Mouse (Mus musculus) hindbrain, embryonic 12.5 days (tissue): Measurements from ENCODE around the gene Gnptg. TPM values are rescaled to one million over a fixed set of nuclear protein-coding genes. Genes with fewer than 3 reads are reported as not detected.

ENCODE experiments used
- ATAC-seq: fragments of 200-750 bp; cut with Nextera tagmentation; 2 replicates; pipeline ENCODE4 v1.8.0; 2017; ENCODE audit warnings: moderate TSS enrichment; ENCODE audit not compliant: low FRiP score
- H3K27ac ChIP-seq: fragments of 300-500 bp; sonication (generic); 2 replicates; pipeline ENCODE4 v1.5.1; 2016; ENCODE audit warnings: mild to moderate bottlenecking
- H3K27me3 ChIP-seq: fragments of 300-500 bp; sonication (generic); 2 replicates; pipeline ENCODE4 v1.6.1; 2016; ENCODE audit warnings: mild to moderate bottlenecking
- H3K36me3 ChIP-seq: fragments of 300-500 bp; sonication (generic); 2 replicates; pipeline ENCODE4 v1.6.1; 2016; ENCODE audit warnings: mild to moderate bottlenecking
- H3K4me1 ChIP-seq: fragments of 300-500 bp; sonication (generic); 2 replicates; pipeline ENCODE4 v1.6.1; 2016
- H3K4me2 ChIP-seq: fragments of 300-500 bp; sonication (generic); replicated peaks from 2 replicates; pipeline ENCODE4 v1.6.1; 2016; ENCODE audit warnings: mild to moderate bottlenecking
- H3K4me3 ChIP-seq: fragments of 300-500 bp; sonication (generic); 2 replicates; pipeline ENCODE4 v1.5.1; 2016; ENCODE audit warnings: mild to moderate bottlenecking
- H3K9ac ChIP-seq: fragments of 300-500 bp; sonication (generic); 2 replicates; pipeline ENCODE4 v1.6.1; 2016; ENCODE audit warnings: mild to moderate bottlenecking, moderate library complexity
- H3K9me3 ChIP-seq: fragments of 300-500 bp; sonication (generic); replicated peaks from 2 replicates; pipeline ENCODE4 v1.6.1; 2016; ENCODE audit warnings: mild to moderate bottlenecking
- WGBS: fragments of 180-500 bp; shearing (Covaris S2); methylation state at CpG from one replicate; pipeline ENCODE4 v1.1.7; 2016; 5-methylcytosine and 5-hydroxymethylcytosine counted together
- polyA plus RNA-seq: library from polyadenylated mRNA; unstranded; fragments of >200 nt; fragmentation: Nextera tagmentation; extraction: Ambion mirVana; gene quantifications from 2 replicates; pipeline ENCODE4 v1.2.1, GENCODE M21; 2016

Gnptg gene
- 59.4 and 59.5 TPM in 2 replicates for polyA plus RNA-seq

DNA sequence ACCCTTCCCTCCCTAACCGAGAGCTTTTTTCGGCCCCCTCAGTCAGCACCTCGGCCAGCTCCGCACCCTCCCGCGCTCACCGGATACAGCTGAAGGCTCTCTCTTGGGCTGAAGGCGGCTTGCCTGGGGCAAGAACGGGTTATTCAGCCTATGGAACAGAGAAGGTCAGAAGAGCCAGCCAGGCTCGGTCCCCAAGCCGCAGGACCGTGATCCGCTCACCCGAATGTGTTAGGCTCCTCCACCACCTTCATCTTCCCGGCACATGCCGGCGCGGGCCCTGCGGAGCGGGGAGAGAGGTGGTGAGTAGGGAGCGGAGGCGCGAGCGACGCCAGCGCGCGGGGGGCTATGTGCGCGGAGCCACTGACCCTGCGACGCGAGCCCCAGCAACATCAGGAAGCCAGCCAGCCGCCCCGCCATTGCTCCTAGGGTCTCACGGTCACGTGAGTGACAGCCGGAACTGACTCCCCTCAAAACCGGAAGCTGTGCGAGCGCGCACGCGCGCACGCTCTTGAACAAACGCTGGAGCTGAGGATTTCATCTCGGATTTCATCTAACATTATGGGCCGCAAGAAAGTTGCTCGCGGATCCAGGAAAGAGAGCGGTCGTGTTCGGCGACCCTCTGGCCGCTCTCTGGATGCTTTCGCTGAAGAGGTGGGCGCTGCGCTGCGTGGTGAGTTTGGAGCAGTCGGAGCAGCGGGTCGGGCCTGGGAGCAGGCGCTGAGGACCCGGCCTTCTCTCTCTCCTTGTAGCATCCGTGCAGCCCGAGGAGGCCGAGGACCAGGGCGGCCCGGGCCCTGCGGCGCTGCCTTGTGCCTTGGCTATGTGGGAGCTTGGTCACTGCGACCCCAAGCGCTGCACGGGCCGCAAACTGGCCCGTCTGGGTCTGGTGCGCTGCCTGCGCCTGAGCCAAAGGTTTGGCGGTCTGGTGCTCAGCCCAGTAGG is at the start of gene Gnptg, which contains the start of gene Tsr3:
Gnptg (minus strand) TSS at position 430 of the 942 bp plus-strand sequence.
Tsr3 (plus strand) TSS at position 476 of the 942 bp plus-strand sequence.
- peak within 1 kb of the TSS; percentile 81 for H3K27ac ChIP-seq
- peaks cover 41% of the 10 kb centered on the region for H3K36me3 ChIP-seq
- peak within 1 kb of the TSS; percentile 98 for H3K9ac ChIP-seq
- H3K27me3 ChIP-seq: no peaks in the 10 kb centered on the region
- WGBS: under 1% methylated on average over 80 of the region's 80 CpGs
- H3K9me3 ChIP-seq: no peaks in the 10 kb centered on the region
- peak within 1 kb of the TSS; percentile 89 for H3K4me2 ChIP-seq
- peaks cover 23% of the 10 kb centered on the region for H3K4me1 ChIP-seq
- ATAC-seq: peak; percentile 87
- peak within 1 kb of the TSS; percentile 99 for H3K4me3 ChIP-seq

DNA sequence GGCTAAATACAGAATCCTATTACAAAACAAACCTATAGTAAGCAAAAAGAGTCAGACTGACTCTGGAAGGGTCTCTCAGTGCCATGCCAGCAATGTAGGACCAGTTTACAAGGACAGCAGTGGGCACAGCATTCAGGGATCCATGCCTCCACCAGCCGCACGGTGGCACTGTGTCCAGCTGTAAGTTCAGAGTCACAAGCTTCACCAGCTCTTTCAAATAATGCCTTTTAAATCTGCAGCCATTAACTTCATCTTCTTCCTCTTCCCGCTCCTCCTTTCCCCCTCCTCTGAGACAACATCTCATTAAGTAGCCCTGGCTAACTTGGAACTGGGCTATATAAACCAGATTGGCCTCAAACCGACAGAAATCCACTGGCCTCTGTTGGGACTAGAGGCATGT is 48.9 kb upstream of the Gnptg start:
- Histone ChIP-seq H3K9ac (no peak overlapping the region), H3K4me3 (no peak overlapping the region), H3K4me1 (no peaks in the 10 kb centered on the region), H3K27me3 (no peaks in the 10 kb centered on the region), H3K4me2 (no peak overlapping the region), H3K27ac (no peak overlapping the region), H3K36me3 (no peaks in the 10 kb centered on the region), H3K9me3 (no peaks in the 10 kb centered on the region)
- no peak for ATAC-seq
- WGBS: 34% methylated on average over 4 of the region's 4 CpGs

- WGBS: 17% methylated on average over 3 of the region's 3 CpGs
- no peaks in the 10 kb centered on the region for H3K36me3 ChIP-seq
These were observed 45.1 kb upstream of the Gnptg start for GRCm38 (mm10) chr17:25285033-25285432.

GRCm38 (mm10) chr17:25282133-25282532 is 42.2 kb upstream of the Gnptg start:
- 49% methylated on average over 11 of the region's 11 CpGs for WGBS
- no peaks in the 10 kb centered on the region for H3K4me1 ChIP-seq
- no peaks in the 10 kb centered on the region for H3K36me3 ChIP-seq
- no peak for ATAC-seq
- H3K9me3 ChIP-seq: no peaks in the 10 kb centered on the region
- H3K4me3 ChIP-seq: no peak overlapping the region
- H3K27ac ChIP-seq: no peak overlapping the region
- no peak overlapping the region for H3K9ac ChIP-seq
- no peaks in the 10 kb centered on the region for H3K27me3 ChIP-seq
- H3K4me2 ChIP-seq: no peak overlapping the region

More at GRCm38 (mm10) chr17:25285033-25285432, 45.1 kb upstream of the Gnptg start:
- H3K4me3 ChIP-seq: no peak overlapping the region
- no peaks in the 10 kb centered on the region for H3K4me1 ChIP-seq
- no peaks in the 10 kb centered on the region for H3K27me3 ChIP-seq
- H3K27ac ChIP-seq: no peak overlapping the region
- H3K4me2 ChIP-seq: no peak overlapping the region
- no peak overlapping the region for H3K9ac ChIP-seq
- no peak for ATAC-seq
- no peaks in the 10 kb centered on the region for H3K9me3 ChIP-seq

DNA sequence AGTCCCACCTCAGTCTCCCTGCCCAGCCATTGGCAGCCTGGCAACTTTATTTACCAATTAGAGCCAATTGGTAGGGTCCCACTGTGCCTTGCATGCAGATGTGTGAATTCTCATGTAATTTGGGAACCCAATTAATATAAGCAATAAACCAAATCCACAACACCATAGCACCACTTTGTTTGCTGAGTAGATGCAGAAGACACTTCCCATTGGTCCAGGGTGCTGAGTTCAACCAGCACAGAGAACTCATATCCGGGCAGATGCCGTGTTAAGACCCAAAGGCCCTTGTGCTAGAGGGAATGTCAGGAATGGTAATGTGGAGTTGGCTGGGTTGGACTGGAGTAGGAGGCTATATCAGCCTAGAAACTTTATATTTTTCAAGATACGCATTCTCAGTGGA is 35.9 kb upstream of the Gnptg start:
- H3K9ac ChIP-seq: no peak overlapping the region
- H3K4me3 ChIP-seq: no peak overlapping the region
- ATAC-seq: no peak
- no peak overlapping the region for H3K4me2 ChIP-seq
- no peaks in the 10 kb centered on the region for H3K27me3 ChIP-seq
- H3K36me3 ChIP-seq: no peaks in the 10 kb centered on the region
- peaks cover 22% of the 10 kb centered on the region for H3K4me1 ChIP-seq
- WGBS: 97% methylated on average over 3 of the region's 3 CpGs
- no peaks in the 10 kb centered on the region for H3K9me3 ChIP-seq
- H3K27ac ChIP-seq: no peak overlapping the region

- H3K9ac ChIP-seq: peak within 1 kb of the TSS; percentile 100
- no peaks in the 10 kb centered on the region for H3K9me3 ChIP-seq
- no peaks in the 10 kb centered on the region for H3K27me3 ChIP-seq
- peak within 1 kb of the TSS; percentile 98 for H3K27ac ChIP-seq
- ATAC-seq: no peak
- H3K4me1 ChIP-seq: peaks cover 31% of the 10 kb centered on the region
- peak within 1 kb of the TSS; percentile 98 for H3K4me3 ChIP-seq
- peaks cover under 1% of the 10 kb centered on the region; the same call in 1 of the 2 replicates for H3K36me3 ChIP-seq
- 83% methylated on average over 9 of the region's 9 CpGs for WGBS
- H3K4me2 ChIP-seq: peak within 1 kb of the TSS; percentile 99
These were observed 34.8 kb upstream of the Gnptg start, which contains the start of gene Ube2i for GRCm38 (mm10) chr17:25274571-25275346. Gene Ube2i (minus strand): TSS chr17:25274622.

DNA sequence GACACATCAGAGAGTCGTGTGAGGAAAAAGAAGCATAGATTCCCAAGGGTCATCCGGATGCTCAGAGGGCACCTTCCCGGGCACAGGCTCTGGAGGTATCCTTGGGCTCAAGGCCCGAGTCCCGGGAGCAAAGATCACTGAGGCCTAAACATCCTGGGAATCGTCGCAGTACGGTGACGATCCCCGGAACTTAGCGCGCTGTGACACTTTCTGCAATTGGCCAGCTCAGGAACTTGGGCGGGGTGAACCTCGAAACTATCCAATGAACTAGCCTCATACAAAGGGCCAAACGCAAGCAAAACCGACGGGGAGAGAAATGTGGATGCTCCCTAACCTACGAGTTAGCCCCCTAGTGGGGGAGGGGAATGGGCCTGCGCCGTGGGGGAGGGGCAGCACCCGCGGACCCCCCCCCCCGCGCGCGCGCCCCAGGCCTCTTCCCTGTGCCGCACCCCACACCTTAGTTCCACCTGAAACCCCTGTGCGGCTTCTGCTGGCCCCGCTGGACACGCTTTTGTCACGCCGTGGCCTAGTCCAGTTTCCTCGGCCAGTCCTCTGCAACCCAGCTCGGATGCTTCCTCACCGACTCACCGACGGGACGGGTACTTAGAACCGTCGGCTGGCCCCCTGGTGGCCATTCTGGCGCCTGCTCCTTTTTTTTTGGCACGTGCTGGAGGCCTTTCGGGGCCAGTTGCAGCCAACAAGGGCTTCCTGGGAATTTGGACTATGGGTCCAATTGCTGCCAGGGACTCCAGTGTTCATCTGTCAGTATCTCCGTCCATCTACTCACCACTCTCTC is 34.0 kb upstream of the Gnptg start:
- Histone ChIP-seq H3K9ac (peak overlapping the region; percentile 100), H3K36me3 (peaks cover 9% of the 10 kb centered on the region), H3K27ac (peak overlapping the region; percentile 98), H3K9me3 (no peaks in the 10 kb centered on the region), H3K27me3 (no peaks in the 10 kb centered on the region), H3K4me2 (peak overlapping the region; percentile 99), H3K4me3 (peak overlapping the region; percentile 98), H3K4me1 (peaks cover 36% of the 10 kb centered on the region)
- 1% methylated on average over 45 of the region's 45 CpGs for WGBS
- ATAC-seq: peak; percentile 90

DNA sequence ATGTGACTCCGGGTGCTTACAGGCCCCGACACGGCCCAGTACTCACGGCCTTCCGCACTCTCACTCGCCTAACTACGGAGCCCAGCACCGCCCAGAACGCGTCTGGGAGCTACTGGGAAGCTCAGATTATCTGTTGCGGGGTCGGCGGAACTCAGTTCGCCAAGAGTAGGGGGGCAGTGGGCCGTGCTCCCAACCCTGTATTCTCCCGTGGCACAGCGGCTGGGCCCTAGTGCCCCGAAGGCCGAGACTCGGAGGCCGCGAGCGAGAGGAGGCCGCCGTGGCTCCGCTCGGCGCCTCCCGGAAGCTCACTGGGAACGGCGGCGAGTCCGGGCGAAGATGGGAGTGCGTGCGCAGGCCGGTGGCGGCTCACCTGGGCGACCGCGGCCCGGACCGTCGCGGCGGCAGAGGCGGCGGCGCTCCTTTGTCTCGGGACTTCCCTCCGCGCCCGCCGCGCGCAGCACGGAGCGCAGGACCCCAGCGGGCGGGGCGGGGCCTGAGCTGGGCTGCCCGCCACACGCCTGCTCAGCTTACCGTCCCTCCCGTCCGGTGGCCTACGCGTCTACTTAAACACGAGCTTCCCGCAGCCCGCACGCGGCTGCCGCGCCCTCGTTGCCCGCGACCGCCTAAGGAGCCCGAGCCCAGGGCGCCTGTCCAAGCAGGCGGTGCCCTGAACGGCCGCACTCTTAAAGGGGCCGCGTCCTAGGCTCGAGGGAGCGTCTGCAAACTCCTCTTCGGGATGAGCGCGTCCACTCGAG is 33.2 kb upstream of the Gnptg start:
- H3K4me1 ChIP-seq: peaks cover 36% of the 10 kb centered on the region
- peak; percentile 92 for ATAC-seq

DNA sequence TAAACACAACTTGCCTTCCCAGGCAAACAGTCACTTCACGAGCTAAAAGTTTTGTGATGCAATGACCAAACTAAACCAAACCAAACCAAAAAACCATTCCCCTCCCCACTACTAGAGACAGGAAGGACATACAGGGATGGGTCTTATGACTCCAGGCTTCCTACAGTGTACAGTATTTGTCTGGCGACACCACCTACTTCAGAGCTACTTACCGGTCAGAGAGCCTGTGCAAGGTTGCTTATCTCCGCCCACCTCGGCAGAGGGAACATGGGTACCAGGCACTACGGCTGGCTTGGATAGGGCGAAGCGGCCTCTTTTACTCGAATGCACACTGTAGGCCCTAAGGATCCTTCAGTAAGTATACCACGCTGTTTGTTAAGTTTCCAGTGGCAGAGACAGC is 32.4 kb upstream of the Gnptg start:
- Histone ChIP-seq H3K36me3 (peaks cover 24% of the 10 kb centered on the region), H3K4me2 (peak overlapping the region; percentile 99), H3K9me3 (no peaks in the 10 kb centered on the region), H3K4me3 (peak overlapping the region; percentile 98), H3K27me3 (no peaks in the 10 kb centered on the region), H3K4me1 (peaks cover 36% of the 10 kb centered on the region), H3K27ac (peak overlapping the region; percentile 98), H3K9ac (peak overlapping the region; percentile 100)
- no peak for ATAC-seq
- WGBS: 1% methylated on average over 10 of the region's 10 CpGs

More for the DNA sequence above, 33.2 kb upstream of the Gnptg start:
- no peaks in the 10 kb centered on the region for H3K9me3 ChIP-seq
- peak overlapping the region; percentile 98 for H3K27ac ChIP-seq
- WGBS: under 1% methylated on average over 72 of the region's 92 CpGs
- peaks cover 16% of the 10 kb centered on the region for H3K36me3 ChIP-seq
- no peaks in the 10 kb centered on the region for H3K27me3 ChIP-seq
- H3K4me2 ChIP-seq: peak overlapping the region; percentile 99
- H3K4me3 ChIP-seq: peak overlapping the region; percentile 98
- peak overlapping the region; percentile 100 for H3K9ac ChIP-seq

GRCm38 (mm10) chr17:25270795-25271335 is 30.9 kb upstream of the Gnptg start:
- Histone ChIP-seq H3K9me3 (no peaks in the 10 kb centered on the region), H3K4me2 (peak overlapping the region; percentile 99), H3K4me3 (peak overlapping the region; percentile 10; the same call in 1 of the 2 replicates), H3K27me3 (no peaks in the 10 kb centered on the region), H3K9ac (0 out of 2 replicates have a peak overlapping the region, but pooled peaks have one; percentile 10), H3K4me1 (peaks cover 36% of the 10 kb centered on the region), H3K27ac (no peak overlapping the region), H3K36me3 (peaks cover 39% of the 10 kb centered on the region)
- ATAC-seq: no peak
- 85% methylated on average over 2 of the region's 2 CpGs for WGBS

- Histone ChIP-seq H3K4me3 (no peak overlapping the region), H3K9me3 (no peaks in the 10 kb centered on the region), H3K4me1 (peaks cover 2% of the 10 kb centered on the region; the same call in 1 of the 2 replicates), H3K27ac (no peak overlapping the region), H3K27me3 (no peaks in the 10 kb centered on the region), H3K9ac (no peak overlapping the region), H3K36me3 (peaks cover 79% of the 10 kb centered on the region), H3K4me2 (no peak overlapping the region)
- ATAC-seq: no peak
- 74% methylated on average over 3 of the region's 3 CpGs for WGBS
These were observed 24.5 kb upstream of the Gnptg start for GRCm38 (mm10) chr17:25264453-25264852.
